Mouse (Mus musculus): Measurements from ENCODE around the gene Rita1. TPM values are rescaled to one million over a fixed set of nuclear protein-coding genes. Genes with fewer than 3 reads are reported as not detected.

Gene Rita1
- polyA plus RNA-seq, 1 experiment from 2014 or later, result 16.9 TPM

DNA sequence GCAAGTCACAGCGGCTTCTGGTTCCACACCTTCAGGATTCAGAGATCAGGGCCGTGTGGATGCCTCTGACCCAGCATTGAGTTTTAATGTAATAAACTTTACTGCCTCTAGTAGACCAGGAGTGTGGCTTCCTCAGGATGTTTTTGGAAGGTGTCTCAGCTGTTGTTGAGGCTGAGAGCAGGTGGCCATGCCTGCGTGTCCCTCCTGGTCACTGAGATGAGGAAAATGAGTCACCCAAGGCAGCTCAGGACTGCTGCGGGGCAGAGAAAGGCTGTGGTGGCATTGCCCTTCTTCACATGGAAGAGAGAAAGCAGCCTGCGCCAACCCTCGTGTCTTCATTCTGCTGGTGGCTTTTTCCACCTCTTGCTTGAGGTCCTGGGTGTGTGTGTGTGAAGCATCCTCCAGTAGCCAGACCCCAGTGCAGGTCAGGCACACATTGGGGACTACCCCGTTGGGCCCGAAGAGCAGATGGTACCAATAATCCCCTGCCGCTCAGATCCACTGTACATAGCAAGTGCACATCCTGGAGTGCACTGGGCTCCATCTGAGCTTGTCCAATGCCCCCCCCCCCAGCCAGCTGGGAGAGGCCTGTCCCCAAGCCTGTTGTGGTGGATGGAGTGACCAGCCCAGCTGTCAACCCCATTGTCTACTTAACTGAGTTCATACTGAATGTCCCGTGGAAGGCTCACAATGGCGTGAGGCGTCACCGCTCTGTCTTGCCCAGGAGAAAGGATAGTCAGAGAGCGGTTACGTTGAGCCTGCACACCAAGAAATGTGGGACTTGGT, 15.3 kb upstream of the Rita1 start:
- 90% methylated on average over 15 of the region's 15 CpGs for WGBS
- Histone ChIP-seq H3K4me1 (replicated peaks) (no peaks in the 10 kb centered on the region), H3K4me2 (no peak overlapping the region), H3K9ac (replicated peaks) (no peak overlapping the region), H3K4me3 (replicated peaks) (no peak overlapping the region), H3K9me3 (peaks cover 7% of the 10 kb centered on the region), H3K27ac (no peak overlapping the region), H3K27me3 (peaks cover 34% of the 10 kb centered on the region), H3K36me3 (peaks cover 56% of the 10 kb centered on the region)
- ATAC-seq (ENCODE audit: insufficient number of reproducible peaks, insufficient read depth, low FRiP score, low TSS enrichment, low read depth), result no peak

DNA sequence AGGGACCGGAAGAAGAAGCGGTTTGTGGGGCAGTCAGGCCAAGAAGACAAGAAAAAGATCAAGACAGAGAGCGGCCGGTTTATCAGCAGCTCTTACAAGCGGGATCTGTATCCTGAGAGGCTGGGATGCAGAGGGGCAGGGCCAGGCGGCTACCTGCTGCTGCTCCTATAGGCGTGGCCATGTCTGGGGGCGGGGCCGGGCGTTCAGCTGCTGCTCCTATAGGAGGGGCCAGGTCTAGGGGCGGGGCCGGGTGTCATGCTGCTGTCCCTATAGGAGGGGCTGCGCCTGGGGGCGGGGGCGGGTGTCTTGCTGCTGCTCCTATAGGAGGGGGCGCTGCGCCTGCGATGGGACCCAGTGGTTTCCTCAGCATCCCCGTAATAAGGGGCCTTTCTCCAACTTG, 14.0 kb upstream of the Rita1 start:
- WGBS, result 26% methylated on average over 19 of the region's 19 CpGs
- H3K27ac ChIP-seq, result no peak overlapping the region
- no peak for ATAC-seq (ENCODE audit: insufficient number of reproducible peaks, insufficient read depth, low FRiP score, low TSS enrichment, low read depth)
- H3K27me3 ChIP-seq, result peaks cover 21% of the 10 kb centered on the region
- no peak overlapping the region for H3K9ac ChIP-seq (replicated peaks)
- no peaks in the 10 kb centered on the region for H3K9me3 ChIP-seq
- no peak overlapping the region for H3K4me3 ChIP-seq (replicated peaks)
- peaks cover 70% of the 10 kb centered on the region for H3K36me3 ChIP-seq
- no peak overlapping the region for H3K4me2 ChIP-seq
- peaks cover 8% of the 10 kb centered on the region for H3K4me1 ChIP-seq (replicated peaks)

DNA sequence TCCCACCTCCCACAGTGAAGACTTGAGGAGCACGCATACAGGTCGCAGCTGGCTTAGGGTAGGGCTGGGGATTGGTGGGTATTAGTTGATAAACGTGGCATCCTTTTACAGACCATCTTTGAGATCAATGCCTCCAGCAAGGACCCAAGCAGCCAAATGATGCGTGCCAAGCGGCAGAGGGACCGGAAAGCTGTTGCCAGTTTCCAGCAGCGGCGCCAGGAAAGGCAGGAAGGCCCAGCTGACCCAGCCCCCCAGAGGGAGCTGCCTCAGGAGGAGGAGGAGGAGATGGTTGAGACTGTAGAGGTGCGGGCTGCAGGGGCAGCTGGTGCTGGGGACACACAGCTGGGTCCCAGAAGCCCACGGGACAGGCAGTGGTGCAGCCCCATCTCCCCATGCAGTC, 12.0 kb upstream of the Rita1 start:
- Histone ChIP-seq H3K27ac (no peak overlapping the region), H3K27me3 (peaks cover 2% of the 10 kb centered on the region; the same call in 1 of the 2 replicates), H3K9ac (replicated peaks) (no peak overlapping the region), H3K4me3 (replicated peaks) (no peak overlapping the region), H3K9me3 (no peaks in the 10 kb centered on the region), H3K36me3 (peaks cover 89% of the 10 kb centered on the region), H3K4me2 (no peak overlapping the region), H3K4me1 (replicated peaks) (peaks cover 8% of the 10 kb centered on the region)
- WGBS, result 93% methylated on average over 10 of the region's 10 CpGs
- no peak for ATAC-seq (ENCODE audit: insufficient number of reproducible peaks, insufficient read depth, low FRiP score, low TSS enrichment, low read depth)

DNA sequence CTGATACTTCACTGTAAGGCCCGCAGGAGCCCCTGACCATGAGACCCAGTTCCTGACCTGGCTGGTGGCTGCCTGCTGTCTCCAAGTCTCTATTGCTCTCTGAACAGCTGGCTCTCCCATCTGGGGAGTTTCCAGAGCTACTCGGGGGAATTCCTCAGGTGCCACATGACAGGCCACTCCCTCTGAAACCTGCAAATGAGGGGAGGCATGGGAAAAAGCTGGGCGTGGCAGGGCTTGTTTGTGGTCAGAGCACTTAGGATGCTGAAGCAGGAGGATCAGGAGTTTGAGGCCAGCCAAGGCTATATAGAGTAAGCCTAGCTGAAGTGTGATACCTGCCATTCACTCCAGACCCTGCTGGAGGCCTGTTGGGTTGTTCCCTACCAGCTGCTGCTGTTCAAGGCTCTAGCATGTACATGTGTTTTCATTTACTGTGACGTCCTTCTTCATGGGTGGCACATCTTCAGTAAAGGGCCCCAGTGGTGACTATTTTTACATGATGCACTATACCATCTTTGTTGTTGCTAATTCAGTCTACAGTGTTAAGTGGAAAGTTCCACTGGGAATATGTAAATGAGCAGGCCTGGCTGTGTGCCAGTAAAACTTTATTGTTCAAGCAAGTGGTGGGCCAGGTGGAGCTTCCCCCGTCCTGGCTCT, 9.9 kb upstream of the Rita1 start:
- no peak for ATAC-seq (ENCODE audit: insufficient number of reproducible peaks, insufficient read depth, low FRiP score, low TSS enrichment, low read depth)
- peaks cover 100% of the 10 kb centered on the region for H3K36me3 ChIP-seq
- no peak overlapping the region for H3K27ac ChIP-seq

DNA sequence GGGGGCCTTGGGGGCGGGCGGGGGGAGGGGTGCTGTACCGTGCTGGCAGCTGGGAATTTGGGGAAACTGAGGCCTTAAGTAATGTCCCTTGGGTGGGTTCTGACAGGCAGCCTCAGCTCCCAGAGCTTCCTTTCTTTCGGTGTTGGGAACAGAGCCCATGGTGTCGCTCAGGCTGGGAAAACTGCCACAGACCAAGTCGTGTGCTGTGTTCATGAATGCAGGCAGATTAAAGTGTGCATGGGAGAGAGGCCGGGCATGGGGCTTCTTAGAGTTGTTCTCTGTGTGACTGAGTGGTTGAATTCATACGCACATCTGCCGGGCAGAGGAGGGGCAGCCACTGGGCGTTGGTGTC, 9.4 kb upstream of the Rita1 start:
- H3K9me3 ChIP-seq, result no peaks in the 10 kb centered on the region
- WGBS, result 94% methylated on average over 10 of the region's 10 CpGs

More for the DNA sequence above, 9.9 kb upstream of the Rita1 start:
- H3K4me3 ChIP-seq (replicated peaks), result no peak overlapping the region
- 60% methylated on average over 5 of the region's 5 CpGs for WGBS
- no peak overlapping the region for H3K9ac ChIP-seq (replicated peaks)
- no peaks in the 10 kb centered on the region for H3K9me3 ChIP-seq
- H3K4me1 ChIP-seq (replicated peaks), result peaks cover 8% of the 10 kb centered on the region
- no peak overlapping the region for H3K4me2 ChIP-seq
- H3K27me3 ChIP-seq, result no peaks in the 10 kb centered on the region

DNA sequence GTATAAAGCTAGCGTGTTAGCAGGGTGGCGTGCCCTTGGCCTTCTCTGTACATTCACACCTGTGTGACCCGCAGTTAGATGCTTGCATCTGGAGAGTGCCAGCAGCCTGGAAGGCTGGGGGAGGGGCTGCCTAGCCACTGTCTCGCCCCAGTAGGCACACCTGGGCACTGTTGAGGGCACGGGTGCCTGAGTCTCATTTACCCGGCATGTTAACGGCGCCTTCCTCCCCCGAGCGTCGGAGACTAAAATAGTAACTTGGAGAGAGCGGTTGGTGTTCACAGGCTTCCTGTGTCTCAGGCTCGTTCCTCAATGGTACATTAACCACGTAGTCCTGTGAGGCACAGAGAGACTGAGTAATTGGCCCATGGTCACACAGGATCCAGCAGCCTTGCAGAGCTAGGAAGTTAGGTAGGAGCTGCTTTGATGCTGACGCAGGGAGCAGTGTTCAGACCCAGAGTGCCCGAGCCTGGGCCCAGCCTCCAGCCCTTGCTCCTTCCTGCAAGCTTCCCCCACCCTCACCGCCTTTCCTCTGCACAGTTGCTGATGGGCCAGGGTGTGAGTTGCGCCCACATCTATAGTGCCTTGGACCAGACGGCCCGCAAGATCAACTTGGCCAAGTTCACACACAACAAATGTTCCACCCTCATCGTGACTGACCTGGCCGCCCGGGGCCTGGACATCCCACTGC, 8.8 kb upstream of the Rita1 start:
- H3K9me3 ChIP-seq, result 0 out of 2 replicates have a peak, but pooled peaks cover under 1% of the 10 kb centered on the region
- WGBS, result 92% methylated on average over 23 of the region's 23 CpGs
- peaks cover 8% of the 10 kb centered on the region for H3K4me1 ChIP-seq (replicated peaks)
- peaks cover 100% of the 10 kb centered on the region for H3K36me3 ChIP-seq
- no peak overlapping the region for H3K4me3 ChIP-seq (replicated peaks)
- H3K27ac ChIP-seq, result no peak overlapping the region
- no peak for ATAC-seq (ENCODE audit: insufficient number of reproducible peaks, insufficient read depth, low FRiP score, low TSS enrichment, low read depth)
- no peaks in the 10 kb centered on the region for H3K27me3 ChIP-seq
- no peak overlapping the region for H3K4me2 ChIP-seq
- H3K9ac ChIP-seq (replicated peaks), result no peak overlapping the region

More for the DNA sequence above, 9.4 kb upstream of the Rita1 start:
- H3K27ac ChIP-seq, result no peak overlapping the region
- H3K36me3 ChIP-seq, result peaks cover 100% of the 10 kb centered on the region
- H3K27me3 ChIP-seq, result no peaks in the 10 kb centered on the region
- peaks cover 8% of the 10 kb centered on the region for H3K4me1 ChIP-seq (replicated peaks)
- no peak overlapping the region for H3K4me2 ChIP-seq
- H3K9ac ChIP-seq (replicated peaks), result no peak overlapping the region
- no peak overlapping the region for H3K4me3 ChIP-seq (replicated peaks)
- ATAC-seq (ENCODE audit: insufficient number of reproducible peaks, insufficient read depth, low FRiP score, low TSS enrichment, low read depth), result no peak

DNA sequence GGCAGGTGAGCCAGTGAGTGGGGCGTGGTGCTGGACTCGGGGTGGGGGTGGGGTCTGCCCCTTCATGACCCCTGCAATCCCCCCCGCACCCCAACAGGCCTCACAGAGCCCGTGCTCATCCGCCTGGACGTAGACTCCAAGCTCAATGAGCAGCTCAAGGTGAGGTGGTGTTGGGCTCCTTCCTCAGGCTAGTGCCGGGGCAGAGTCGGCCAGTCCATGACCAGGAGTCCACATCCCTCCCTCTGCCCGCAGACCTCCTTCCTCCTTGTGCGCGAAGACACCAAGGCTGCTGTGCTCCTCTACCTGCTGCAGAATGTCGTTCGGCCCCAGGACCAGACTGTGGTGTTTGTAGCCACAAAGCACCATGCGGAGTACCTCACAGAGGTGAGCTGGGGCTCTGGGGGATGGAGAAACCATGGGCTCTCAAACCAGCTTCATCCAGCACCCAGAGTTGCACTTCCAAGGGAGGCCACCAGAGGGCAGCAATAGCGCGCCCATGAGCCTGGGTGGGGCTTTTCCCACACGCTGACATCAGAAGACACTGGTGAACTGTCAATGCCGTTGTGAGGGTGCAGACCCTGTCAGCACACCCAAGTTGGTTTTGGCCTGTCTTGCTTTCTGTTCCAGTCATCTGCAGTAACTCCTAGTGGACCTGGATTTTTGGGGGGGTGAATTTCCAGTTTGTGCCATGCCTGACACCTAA, 8.1 kb upstream of the Rita1 start:
- WGBS, result 73% methylated on average over 18 of the region's 18 CpGs
- H3K4me2 ChIP-seq, result no peak overlapping the region

DNA sequence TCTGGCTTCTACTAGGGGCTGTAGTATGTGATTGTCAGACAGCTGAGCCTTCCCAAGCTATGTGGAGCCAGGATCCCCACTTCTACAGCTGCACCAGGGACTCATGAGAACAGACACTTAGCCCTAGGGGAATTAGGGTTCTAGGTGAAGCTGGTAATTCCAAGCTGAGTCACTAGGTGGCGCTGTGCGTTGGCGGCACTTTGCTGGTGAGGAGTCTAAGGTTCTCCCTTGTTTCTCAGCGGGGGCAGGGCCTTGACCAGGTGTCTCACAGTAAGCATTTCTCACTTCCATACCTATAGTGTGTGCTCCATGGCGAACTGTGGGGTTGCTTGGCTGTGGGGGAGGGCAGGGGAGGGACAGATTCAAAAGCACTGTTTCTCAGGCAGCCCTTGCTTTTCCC, 6.8 kb upstream of the Rita1 start:
- Histone ChIP-seq H3K9me3 (peaks cover 8% of the 10 kb centered on the region; the same call in 1 of the 2 replicates), H3K36me3 (peaks cover 95% of the 10 kb centered on the region), H3K9ac (replicated peaks) (no peak overlapping the region), H3K4me3 (replicated peaks) (no peak overlapping the region), H3K27ac (no peak overlapping the region), H3K4me2 (no peak overlapping the region), H3K4me1 (replicated peaks) (peaks cover 8% of the 10 kb centered on the region), H3K27me3 (no peaks in the 10 kb centered on the region)
- 14% methylated on average over 5 of the region's 5 CpGs for WGBS
- ATAC-seq (ENCODE audit: insufficient number of reproducible peaks, insufficient read depth, low FRiP score, low TSS enrichment, low read depth), result no peak

More for the DNA sequence above, 8.1 kb upstream of the Rita1 start:
- peaks cover 8% of the 10 kb centered on the region for H3K4me1 ChIP-seq (replicated peaks)
- no peak overlapping the region for H3K9ac ChIP-seq (replicated peaks)
- no peaks in the 10 kb centered on the region for H3K27me3 ChIP-seq
- no peak for ATAC-seq (ENCODE audit: insufficient number of reproducible peaks, insufficient read depth, low FRiP score, low TSS enrichment, low read depth)
- peaks cover 100% of the 10 kb centered on the region for H3K36me3 ChIP-seq
- H3K27ac ChIP-seq, result no peak overlapping the region
- peaks cover 7% of the 10 kb centered on the region; the same call in 1 of the 2 replicates for H3K9me3 ChIP-seq
- no peak overlapping the region for H3K4me3 ChIP-seq (replicated peaks)

DNA sequence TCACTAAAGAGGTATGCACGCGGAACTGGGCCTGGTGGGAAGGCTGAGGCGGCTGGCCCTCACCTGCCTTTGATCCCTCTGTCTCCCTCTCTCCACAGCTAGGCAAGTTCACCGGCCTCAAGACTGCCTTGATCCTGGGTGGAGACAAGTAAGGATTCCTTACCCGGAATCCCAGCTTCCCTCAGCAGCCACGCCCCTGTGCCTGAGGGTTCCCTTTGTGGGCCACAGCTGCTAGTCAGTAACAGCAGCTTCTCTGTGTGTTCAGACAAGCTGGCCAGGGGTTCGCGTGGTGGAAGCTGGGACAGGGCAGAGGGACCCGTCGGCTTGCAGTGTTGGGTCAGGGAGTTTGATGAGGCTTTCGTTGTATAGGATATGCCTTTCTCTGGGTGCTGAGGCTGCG, 6.4 kb upstream of the Rita1 start:
- H3K27me3 ChIP-seq, result no peaks in the 10 kb centered on the region
- H3K27ac ChIP-seq, result no peak overlapping the region
- H3K4me2 ChIP-seq, result no peak overlapping the region
- H3K4me1 ChIP-seq (replicated peaks), result peaks cover 12% of the 10 kb centered on the region
- 87% methylated on average over 12 of the region's 12 CpGs for WGBS
- no peak overlapping the region for H3K4me3 ChIP-seq (replicated peaks)
- H3K9ac ChIP-seq (replicated peaks), result no peak overlapping the region
- no peak for ATAC-seq (ENCODE audit: insufficient number of reproducible peaks, insufficient read depth, low FRiP score, low TSS enrichment, low read depth)
- H3K36me3 ChIP-seq, result peaks cover 91% of the 10 kb centered on the region
- peaks cover 8% of the 10 kb centered on the region; the same call in 1 of the 2 replicates for H3K9me3 ChIP-seq

DNA sequence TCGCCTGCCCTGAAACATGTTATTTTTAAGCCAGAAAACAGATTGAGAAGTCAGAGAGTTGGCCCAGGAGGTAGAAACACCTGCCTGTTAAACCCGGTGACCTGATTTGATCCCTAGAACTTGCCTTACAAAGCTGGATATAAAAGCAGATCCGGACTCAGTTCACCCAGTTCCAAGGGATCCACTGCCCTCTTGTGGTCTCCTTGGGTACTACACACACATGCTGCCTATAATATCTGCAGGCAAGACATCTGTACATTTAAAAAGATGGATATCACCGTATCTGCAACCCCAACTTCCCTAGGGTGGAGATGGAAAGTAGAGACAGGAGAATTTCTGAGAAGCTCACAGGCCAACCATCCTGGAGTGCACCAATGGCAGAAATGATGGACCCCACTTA, 3.5 kb upstream of the Rita1 start:
- Histone ChIP-seq H3K36me3 (peaks cover 62% of the 10 kb centered on the region), H3K4me2 (no peak overlapping the region), H3K27me3 (no peaks in the 10 kb centered on the region), H3K9me3 (peaks cover 8% of the 10 kb centered on the region; the same call in 1 of the 2 replicates), H3K4me1 (replicated peaks) (peaks cover 15% of the 10 kb centered on the region), H3K9ac (replicated peaks) (no peak overlapping the region), H3K4me3 (replicated peaks) (no peak overlapping the region), H3K27ac (no peak overlapping the region)
- 95% methylated on average over 4 of the region's 4 CpGs for WGBS
- no peak for ATAC-seq (ENCODE audit: insufficient number of reproducible peaks, insufficient read depth, low FRiP score, low TSS enrichment, low read depth)

Data from limb, embryonic 12.5 days (tissue).